Mouse (Mus musculus) embryo, embryonic 10.5 days (tissue): ENCODE measurements around the gene Gm17467.
"Not testable (repeated sequence)": the region's sequence is repeated elsewhere in the genome, so short reads cannot be mapped to it uniquely, and the experiment has no call there.

Experiments used
- DNase-seq: peaks from one replicate; pipeline ENCODE4 v3.0.0-alpha.2; 2015; ENCODE audit warnings: low spot score

Gene Gm17467

DNA sequence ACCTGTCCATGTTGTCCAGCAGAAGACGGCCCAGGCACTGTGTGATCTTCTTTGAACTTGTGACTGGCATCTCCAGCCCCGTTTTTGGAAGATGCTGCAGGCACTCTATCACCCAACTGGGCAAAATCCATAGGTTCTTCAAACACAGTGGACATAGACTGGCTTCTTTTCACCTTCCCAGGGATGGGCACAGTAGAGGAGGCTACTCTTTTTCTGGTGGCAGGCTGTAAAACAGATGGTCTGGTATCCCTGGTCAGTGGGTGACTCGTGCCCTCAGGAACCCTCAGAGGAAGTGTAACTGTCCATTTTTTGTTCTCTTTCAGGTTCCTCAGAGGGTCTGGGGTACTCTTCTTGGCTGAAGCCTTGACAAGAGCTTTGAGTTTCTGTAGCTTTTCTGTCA lies at the start of gene Gm17467:
Gene Gm17467 (minus strand): TSS at position 101 of the 400 bp plus-strand sequence.
- not testable (repeated sequence) for DNase-seq
